Mouse (Mus musculus): ENCODE results near the gene Rtn4r. TPM values are rescaled to one million over a fixed set of nuclear protein-coding genes. Genes with fewer than 3 reads are reported as not detected.

The Rtn4r gene
- polyA plus RNA-seq, 1 experiment from 2014 or later: 29.7 TPM

DNA sequence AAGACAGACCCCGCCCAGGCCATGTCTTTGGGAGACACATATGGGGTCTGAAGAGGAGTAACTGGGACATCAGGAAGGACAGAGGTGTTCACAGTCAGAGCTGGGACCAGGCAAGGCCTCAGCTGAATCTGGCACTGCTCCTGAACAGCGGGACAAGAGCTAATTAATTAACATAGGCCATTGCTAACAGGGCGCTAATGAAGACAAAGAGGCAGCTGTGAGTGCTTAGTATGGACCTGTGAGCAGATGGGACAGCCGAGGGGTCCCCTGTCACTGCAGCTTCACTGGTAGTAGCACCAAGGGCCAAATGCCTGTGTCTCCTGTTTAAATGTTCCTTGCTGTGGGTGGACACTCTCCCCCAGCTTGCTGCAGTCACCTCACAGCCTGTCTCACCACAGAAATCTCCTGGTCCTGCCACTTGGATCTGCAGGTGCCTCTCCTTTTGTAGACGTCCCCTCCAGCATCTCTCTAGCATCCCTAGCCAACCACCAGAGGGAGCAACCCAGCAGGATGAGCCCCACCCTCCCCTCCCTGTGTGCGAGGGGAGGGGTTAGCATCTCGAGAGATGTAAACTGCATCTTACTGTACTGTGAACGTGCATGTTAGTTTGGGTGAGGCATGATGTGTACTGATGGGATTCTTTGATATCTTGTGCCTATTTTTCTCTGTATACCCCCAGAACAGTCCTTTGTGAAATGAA, 8.3 kb upstream of the Rtn4r start:
- H3K27ac ChIP-seq (ENCODE audit: low read length): no peak overlapping the region
- 14% methylated on average over 8 of the region's 8 CpGs for WGBS

DNA sequence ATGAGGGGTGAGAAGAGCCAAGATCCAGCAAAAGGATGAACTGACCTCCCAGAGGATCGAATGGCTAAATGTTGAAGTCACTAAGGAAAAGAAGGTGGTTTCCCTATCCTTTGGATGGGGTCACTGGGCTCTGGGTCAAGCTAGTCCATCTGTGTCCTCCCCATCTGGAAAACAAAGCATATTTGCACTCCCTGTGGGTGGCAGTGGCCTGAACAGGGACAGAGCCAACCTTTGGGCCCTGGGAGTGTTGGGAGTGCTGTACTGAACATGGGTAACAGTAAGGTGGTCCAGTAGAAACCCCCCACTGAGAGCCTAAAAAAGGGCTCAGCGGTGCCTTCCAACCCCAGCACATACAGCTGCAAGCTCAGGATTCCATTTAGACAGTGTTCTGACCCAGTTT, 4.7 kb upstream of the Rtn4r start:
- no peak overlapping the region for H3K9ac ChIP-seq (ENCODE audit: low read depth, low read length)
- WGBS: 50% methylated on average over 2 of the region's 2 CpGs
- H3K9me3 ChIP-seq (replicated peaks; ENCODE audit: control insufficient read depth, low read length, poor library complexity, severe bottlenecking): no peaks in the 10 kb centered on the region
- H3K4me2 ChIP-seq (ENCODE audit: low read length): no peak overlapping the region
- no peak for ATAC-seq
- H3K27ac ChIP-seq (ENCODE audit: low read length): no peak overlapping the region
- peaks cover 2% of the 10 kb centered on the region; the same call in 1 of the 2 replicates for H3K27me3 ChIP-seq (ENCODE audit: control insufficient read depth, insufficient read depth, low read depth, low read length)
- H3K4me1 ChIP-seq (ENCODE audit: control insufficient read depth, insufficient read depth, low read length): peaks cover 10% of the 10 kb centered on the region
- no peaks in the 10 kb centered on the region for H3K36me3 ChIP-seq (ENCODE audit: control insufficient read depth, insufficient read depth, low read length)
- no peak overlapping the region for H3K4me3 ChIP-seq (ENCODE audit: low read depth, low read length)

More for the DNA sequence above, 8.3 kb upstream of the Rtn4r start:
- Histone ChIP-seq H3K4me1 (ENCODE audit: control insufficient read depth, insufficient read depth, low read length) (peaks cover 4% of the 10 kb centered on the region; the same call in 1 of the 2 replicates), H3K36me3 (ENCODE audit: control insufficient read depth, insufficient read depth, low read length) (no peaks in the 10 kb centered on the region), H3K4me2 (ENCODE audit: low read length) (no peak overlapping the region), H3K9me3 (replicated peaks; ENCODE audit: control insufficient read depth, low read length, poor library complexity, severe bottlenecking) (no peaks in the 10 kb centered on the region), H3K9ac (ENCODE audit: low read depth, low read length) (peak overlapping the region; percentile 27; the same call in 1 of the 2 replicates), H3K27me3 (ENCODE audit: control insufficient read depth, insufficient read depth, low read depth, low read length) (no peaks in the 10 kb centered on the region), H3K4me3 (ENCODE audit: low read depth, low read length) (no peak overlapping the region)
- ATAC-seq: peak; percentile 50

DNA sequence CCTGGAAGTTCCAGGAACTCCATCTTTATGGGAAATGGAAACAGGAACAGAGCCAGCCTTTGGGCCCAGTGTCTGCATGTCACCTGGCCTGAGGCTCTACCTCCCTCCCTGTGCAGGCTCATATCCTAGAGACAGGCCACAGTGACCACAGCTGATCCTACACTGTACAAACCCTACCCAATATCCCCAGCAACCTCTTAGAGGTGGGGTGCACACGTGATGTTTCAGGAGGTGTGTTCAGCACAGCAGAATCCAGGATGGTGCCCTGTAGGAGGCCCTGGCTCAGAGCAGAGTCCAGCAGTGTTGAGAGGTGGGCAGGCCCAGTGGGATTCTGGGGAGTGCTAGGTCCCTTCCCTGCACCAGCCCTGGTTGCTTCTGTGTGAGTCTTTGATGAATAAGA, 4.0 kb upstream of the Rtn4r start:
- Histone ChIP-seq H3K9me3 (replicated peaks; ENCODE audit: control insufficient read depth, low read length, poor library complexity, severe bottlenecking) (no peaks in the 10 kb centered on the region), H3K27ac (ENCODE audit: low read length) (no peak overlapping the region), H3K36me3 (ENCODE audit: control insufficient read depth, insufficient read depth, low read length) (no peaks in the 10 kb centered on the region), H3K27me3 (ENCODE audit: control insufficient read depth, insufficient read depth, low read depth, low read length) (peaks cover 2% of the 10 kb centered on the region; the same call in 1 of the 2 replicates), H3K4me2 (ENCODE audit: low read length) (no peak overlapping the region), H3K9ac (ENCODE audit: low read depth, low read length) (no peak overlapping the region), H3K4me1 (ENCODE audit: control insufficient read depth, insufficient read depth, low read length) (peaks cover 11% of the 10 kb centered on the region), H3K4me3 (ENCODE audit: low read depth, low read length) (no peak overlapping the region)
- no peak for ATAC-seq
- 62% methylated on average over 1 of the region's 1 CpGs for WGBS

DNA sequence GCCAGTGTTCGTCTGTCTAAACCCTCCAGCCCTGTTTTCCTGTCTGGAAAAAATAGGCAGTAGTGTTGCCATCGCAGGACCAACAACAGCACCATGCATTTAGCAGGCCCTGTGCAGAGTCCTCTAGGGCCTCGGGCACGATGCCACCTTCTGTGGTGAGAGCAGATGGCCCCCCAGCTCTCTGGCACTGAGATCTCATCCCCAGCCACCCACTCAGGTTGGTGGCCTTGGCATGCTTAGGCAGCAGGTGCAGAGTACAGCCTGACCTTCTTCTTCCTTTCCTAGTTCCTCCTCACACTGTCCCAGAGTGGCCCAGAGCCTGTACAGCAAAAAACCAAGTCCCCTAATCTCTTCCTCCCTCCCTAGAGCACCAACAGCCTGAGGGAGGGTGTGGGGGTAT, 3.4 kb upstream of the Rtn4r start:
- ATAC-seq: no peak
- no peak overlapping the region for H3K4me3 ChIP-seq (ENCODE audit: low read depth, low read length)
- H3K9me3 ChIP-seq (replicated peaks; ENCODE audit: control insufficient read depth, low read length, poor library complexity, severe bottlenecking): no peaks in the 10 kb centered on the region
- H3K27me3 ChIP-seq (ENCODE audit: control insufficient read depth, insufficient read depth, low read depth, low read length): peaks cover 2% of the 10 kb centered on the region; the same call in 1 of the 2 replicates
- no peak overlapping the region for H3K9ac ChIP-seq (ENCODE audit: low read depth, low read length)
- H3K36me3 ChIP-seq (ENCODE audit: control insufficient read depth, insufficient read depth, low read length): no peaks in the 10 kb centered on the region
- H3K4me2 ChIP-seq (ENCODE audit: low read length): no peak overlapping the region
- H3K4me1 ChIP-seq (ENCODE audit: control insufficient read depth, insufficient read depth, low read length): peaks cover 15% of the 10 kb centered on the region
- 80% methylated on average over 4 of the region's 4 CpGs for WGBS
- H3K27ac ChIP-seq (ENCODE audit: low read length): no peak overlapping the region

DNA sequence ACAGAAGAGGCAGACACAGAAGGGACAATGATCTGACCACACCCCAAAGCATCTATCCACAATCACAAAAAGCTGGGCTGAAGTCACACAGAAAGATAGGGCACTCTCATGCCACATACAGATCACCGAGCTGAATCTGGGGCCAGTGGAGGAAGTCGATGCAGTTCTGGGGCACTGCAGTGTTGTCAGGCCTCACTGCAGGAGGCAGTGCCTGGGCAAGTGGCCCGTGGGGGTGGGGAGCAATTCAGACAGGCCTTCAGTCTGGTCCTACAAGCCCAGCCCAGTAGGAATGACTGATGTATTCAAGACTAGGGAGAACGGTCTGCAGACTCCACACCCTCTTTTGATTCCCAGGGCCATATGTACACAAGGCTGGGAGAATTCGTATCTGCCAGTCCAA, 2.8 kb upstream of the Rtn4r start:
- H3K9ac ChIP-seq (ENCODE audit: low read depth, low read length): no peak overlapping the region
- no peaks in the 10 kb centered on the region for H3K9me3 ChIP-seq (replicated peaks; ENCODE audit: control insufficient read depth, low read length, poor library complexity, severe bottlenecking)
- no peak overlapping the region for H3K4me2 ChIP-seq (ENCODE audit: low read length)
- H3K4me1 ChIP-seq (ENCODE audit: control insufficient read depth, insufficient read depth, low read length): peaks cover 17% of the 10 kb centered on the region
- ATAC-seq: no peak
- no peaks in the 10 kb centered on the region for H3K36me3 ChIP-seq (ENCODE audit: control insufficient read depth, insufficient read depth, low read length)
- WGBS: 31% methylated on average over 5 of the region's 5 CpGs
- peaks cover 2% of the 10 kb centered on the region; the same call in 1 of the 2 replicates for H3K27me3 ChIP-seq (ENCODE audit: control insufficient read depth, insufficient read depth, low read depth, low read length)
- no peak overlapping the region for H3K4me3 ChIP-seq (ENCODE audit: low read depth, low read length)
- H3K27ac ChIP-seq (ENCODE audit: low read length): no peak overlapping the region

DNA sequence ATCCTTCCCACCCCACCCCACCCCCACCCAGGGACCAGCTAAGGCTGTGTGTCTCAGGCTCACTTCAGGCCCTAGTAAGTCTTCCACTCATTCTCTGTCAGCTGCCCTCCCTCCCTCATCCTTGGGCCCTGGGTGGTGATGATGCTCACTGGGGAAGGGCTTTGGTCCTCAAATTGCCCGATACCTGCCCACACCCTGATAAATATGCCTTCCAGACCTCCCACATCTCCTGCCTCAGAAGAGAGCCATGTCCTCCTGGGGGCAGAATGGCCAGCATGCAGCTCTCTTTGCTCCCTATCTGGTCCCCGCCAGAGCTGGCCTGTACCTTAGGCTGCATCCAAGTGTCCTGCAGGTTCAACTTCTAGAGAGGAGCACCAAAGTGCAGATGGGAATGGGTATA, 2.3 kb upstream of the Rtn4r start:
- peaks cover 20% of the 10 kb centered on the region for H3K4me1 ChIP-seq (ENCODE audit: control insufficient read depth, insufficient read depth, low read length)
- no peak overlapping the region for H3K9ac ChIP-seq (ENCODE audit: low read depth, low read length)
- no peak overlapping the region for H3K27ac ChIP-seq (ENCODE audit: low read length)
- no peak overlapping the region for H3K4me3 ChIP-seq (ENCODE audit: low read depth, low read length)
- no peaks in the 10 kb centered on the region for H3K9me3 ChIP-seq (replicated peaks; ENCODE audit: control insufficient read depth, low read length, poor library complexity, severe bottlenecking)
- H3K4me2 ChIP-seq (ENCODE audit: low read length): no peak overlapping the region
- no peak for ATAC-seq
- 90% methylated on average over 2 of the region's 2 CpGs for WGBS
- peaks cover 2% of the 10 kb centered on the region; the same call in 1 of the 2 replicates for H3K27me3 ChIP-seq (ENCODE audit: control insufficient read depth, insufficient read depth, low read depth, low read length)
- H3K36me3 ChIP-seq (ENCODE audit: control insufficient read depth, insufficient read depth, low read length): no peaks in the 10 kb centered on the region

DNA sequence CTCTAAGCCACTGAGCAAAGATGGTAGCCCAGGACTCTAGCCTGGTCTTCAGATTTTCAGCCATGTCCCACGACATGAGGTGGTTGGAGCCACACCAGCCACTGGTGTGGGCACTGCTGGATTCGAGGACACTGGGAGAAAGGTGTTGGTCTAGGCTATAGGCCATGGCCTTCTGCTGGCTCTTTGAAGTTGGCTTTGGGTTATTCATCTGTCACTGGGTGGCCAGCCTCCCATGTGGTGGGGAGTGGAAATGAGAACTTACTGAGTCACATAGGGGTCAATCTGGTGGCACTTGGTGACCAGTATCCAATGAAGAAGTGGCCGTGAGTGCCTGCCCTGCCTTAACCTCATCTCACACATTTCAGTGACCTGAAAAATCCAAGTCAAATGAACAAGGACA, 1.2 kb upstream of the Rtn4r start:
- H3K4me1 ChIP-seq (ENCODE audit: control insufficient read depth, insufficient read depth, low read length): peaks cover 28% of the 10 kb centered on the region
- no peaks in the 10 kb centered on the region for H3K36me3 ChIP-seq (ENCODE audit: control insufficient read depth, insufficient read depth, low read length)
- no peak overlapping the region for H3K27ac ChIP-seq (ENCODE audit: low read length)
- H3K4me3 ChIP-seq (ENCODE audit: low read depth, low read length): no peak overlapping the region
- H3K4me2 ChIP-seq (ENCODE audit: low read length): peak overlapping the region; percentile 74; the same call in 1 of the 2 replicates
- no peak for ATAC-seq
- peaks cover 2% of the 10 kb centered on the region; the same call in 1 of the 2 replicates for H3K27me3 ChIP-seq (ENCODE audit: control insufficient read depth, insufficient read depth, low read depth, low read length)
- 78% methylated on average over 3 of the region's 3 CpGs for WGBS
- no peak overlapping the region for H3K9ac ChIP-seq (ENCODE audit: low read depth, low read length)
- no peaks in the 10 kb centered on the region for H3K9me3 ChIP-seq (replicated peaks; ENCODE audit: control insufficient read depth, low read length, poor library complexity, severe bottlenecking)

DNA sequence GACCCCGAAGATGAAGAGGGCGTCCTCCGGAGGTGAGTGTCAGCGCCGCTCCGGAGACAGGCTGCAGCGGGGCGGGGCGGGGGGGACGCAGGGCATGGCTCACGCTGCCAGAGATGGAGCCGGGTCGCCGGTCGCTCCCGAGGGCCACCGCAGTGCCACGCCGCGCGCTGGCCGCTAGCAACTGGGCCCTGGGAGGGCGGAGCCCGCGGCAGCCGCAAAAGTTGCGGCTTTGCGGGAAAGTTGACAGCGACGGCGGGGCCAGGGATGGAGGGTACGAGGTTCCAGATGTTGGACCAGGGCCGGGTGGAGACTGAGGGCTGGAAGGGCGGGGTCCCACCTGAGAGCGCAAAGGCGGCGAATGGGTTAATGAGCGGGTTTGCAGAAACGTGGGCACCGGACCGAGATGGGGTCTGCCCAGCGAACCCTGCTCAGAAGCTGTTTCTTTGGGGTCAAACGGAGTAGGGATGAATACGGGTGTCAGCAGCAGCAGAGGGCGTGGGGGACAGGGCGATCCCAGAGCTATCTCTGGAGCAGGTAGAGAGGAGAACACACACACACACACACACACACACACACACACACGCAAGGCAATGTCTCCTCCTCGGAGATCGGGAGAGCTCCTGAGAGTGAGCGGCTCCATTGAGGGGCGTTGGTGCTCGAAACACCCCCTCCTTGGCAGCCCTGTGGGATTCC, 575 bp downstream of the Rtn4r start:
- Histone ChIP-seq H3K27ac (ENCODE audit: low read length) (peak overlapping the region; percentile 87), H3K4me2 (ENCODE audit: low read length) (peak overlapping the region; percentile 74), H3K4me3 (ENCODE audit: low read depth, low read length) (peak overlapping the region; percentile 84), H3K4me1 (ENCODE audit: control insufficient read depth, insufficient read depth, low read length) (peaks cover 31% of the 10 kb centered on the region), H3K27me3 (ENCODE audit: control insufficient read depth, insufficient read depth, low read depth, low read length) (peaks cover 2% of the 10 kb centered on the region; the same call in 1 of the 2 replicates), H3K9ac (ENCODE audit: low read depth, low read length) (peak overlapping the region; percentile 85), H3K36me3 (ENCODE audit: control insufficient read depth, insufficient read depth, low read length) (no peaks in the 10 kb centered on the region), H3K9me3 (replicated peaks; ENCODE audit: control insufficient read depth, low read length, poor library complexity, severe bottlenecking) (no peaks in the 10 kb centered on the region)
- ATAC-seq: peak; percentile 37
- WGBS: 1% methylated on average over 39 of the region's 52 CpGs

DNA sequence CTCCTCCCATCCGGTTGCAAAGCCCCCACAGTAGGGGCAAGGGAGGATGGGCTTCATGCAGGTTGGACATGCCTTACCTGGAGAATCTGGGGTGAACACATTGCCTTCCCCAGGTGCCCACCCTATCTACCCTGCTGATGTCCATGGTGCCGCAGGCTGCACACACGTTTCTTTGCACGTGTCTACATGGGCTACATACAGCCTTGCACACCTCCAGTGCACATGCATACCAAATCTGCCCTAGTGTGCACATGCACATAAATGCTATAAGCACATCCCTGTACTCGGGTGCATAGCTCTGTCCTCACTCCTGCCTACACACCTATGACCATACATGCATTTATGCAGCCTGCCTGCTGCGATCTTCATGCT, 1.1 kb downstream of the Rtn4r start:
- peak overlapping the region; percentile 74 for H3K4me2 ChIP-seq (ENCODE audit: low read length)
- 41% methylated on average over 6 of the region's 6 CpGs for WGBS
- H3K9me3 ChIP-seq (replicated peaks; ENCODE audit: control insufficient read depth, low read length, poor library complexity, severe bottlenecking): no peaks in the 10 kb centered on the region
- H3K4me3 ChIP-seq (ENCODE audit: low read depth, low read length): peak overlapping the region; percentile 84
- peak; percentile 18 for ATAC-seq
- peak overlapping the region; percentile 85 for H3K9ac ChIP-seq (ENCODE audit: low read depth, low read length)
- peak overlapping the region; percentile 87 for H3K27ac ChIP-seq (ENCODE audit: low read length)
- H3K36me3 ChIP-seq (ENCODE audit: control insufficient read depth, insufficient read depth, low read length): no peaks in the 10 kb centered on the region
- H3K27me3 ChIP-seq (ENCODE audit: control insufficient read depth, insufficient read depth, low read depth, low read length): peaks cover 2% of the 10 kb centered on the region; the same call in 1 of the 2 replicates
- H3K4me1 ChIP-seq (ENCODE audit: control insufficient read depth, insufficient read depth, low read length): peaks cover 31% of the 10 kb centered on the region

Measured in midbrain, embryonic 16.5 days (tissue).